Mouse (Mus musculus): ENCODE measurements at regions not wholly inside any gene's neighbourhood (a gene's known extent, or its start where the extent isn't known, plus 50 kb on each side); places are given as distances from the start of the nearest gene placed in this dataset.
"Not testable (repeated sequence)": the region's sequence is repeated elsewhere in the genome, so short reads cannot be mapped to it uniquely, and the experiment has no call there.

- DNase-seq, result no peak
Observed at GRCm38 (mm10) chr13:97484808-97485545, 244.1 kb downstream of the Enc1 start.

- DNase-seq, result no peak
Observed at GRCm38 (mm10) chr13:97483681-97484080, 242.8 kb downstream of the Enc1 start.

- DNase-seq, result no peak
Observed at GRCm38 (mm10) chr13:97482439-97482946, 241.6 kb downstream of the Enc1 start.

- DNase-seq, result no peak
Observed at GRCm38 (mm10) chr13:97481259-97481658, 240.4 kb downstream of the Enc1 start.

GRCm38 (mm10) chr13:97479066-97479586 lies 238.2 kb downstream of the Enc1 start:
- DNase-seq, result no peak

GRCm38 (mm10) chr13:97473971-97474365 lies 233.1 kb downstream of the Enc1 start:
- DNase-seq, result no peak

GRCm38 (mm10) chr13:97473256-97473970 lies 232.5 kb downstream of the Enc1 start:
- no peak for DNase-seq

GRCm38 (mm10) chr13:97469999-97470398 lies 229.1 kb downstream of the Enc1 start:
- DNase-seq, result no peak

- no peak for DNase-seq
Observed at GRCm38 (mm10) chr13:97468874-97469593, 228.1 kb downstream of the Enc1 start.

- DNase-seq, result not testable (repeated sequence)
Observed at GRCm38 (mm10) chr13:97466585-97466984, 225.7 kb downstream of the Enc1 start.

GRCm38 (mm10) chr13:97463798-97464197 lies 222.9 kb downstream of the Enc1 start:
- no peak for DNase-seq

- DNase-seq, result no peak
Observed at GRCm38 (mm10) chr13:97462884-97463235, 222.0 kb downstream of the Enc1 start.

GRCm38 (mm10) chr13:97462110-97462883 lies 221.4 kb downstream of the Enc1 start:
- DNase-seq, result no peak

GRCm38 (mm10) chr13:97461207-97461606 lies 220.3 kb downstream of the Enc1 start:
- no peak for DNase-seq

- DNase-seq, result no peak
Observed at GRCm38 (mm10) chr13:97459106-97459505, 218.2 kb downstream of the Enc1 start.

- no peak for DNase-seq
Observed at GRCm38 (mm10) chr13:97455961-97456360, 215.1 kb downstream of the Enc1 start.

- no peak for DNase-seq
Observed at GRCm38 (mm10) chr13:97454715-97455114, 213.8 kb downstream of the Enc1 start.

- no peak for DNase-seq
Observed at GRCm38 (mm10) chr13:97453469-97453868, 212.6 kb downstream of the Enc1 start.

GRCm38 (mm10) chr13:97453090-97453430 lies 212.2 kb downstream of the Enc1 start:
- no peak for DNase-seq

GRCm38 (mm10) chr13:97452386-97453089 lies 211.6 kb downstream of the Enc1 start:
- no peak for DNase-seq

GRCm38 (mm10) chr13:97451276-97451675 lies 210.4 kb downstream of the Enc1 start:
- no peak for DNase-seq

- DNase-seq, result no peak
Observed at GRCm38 (mm10) chr13:97448123-97448522, 207.2 kb downstream of the Enc1 start.
